ENCODE assay signal across 9 mouse cellular contexts in genomic region chr6:39493129-39493714, GRCm38 (mm10).
A peak's percentile ranks its signal among the peaks of the same experiment; 100 is the strongest.
DNase-seq lines count a peak whose midpoint lies in the region; ATAC-seq lines count a peak whose summit lies in the region.
"Had no signal": no experiment of that assay in that cellular context is flagged by ENCODE, and none has a peak within 500 bp of the region (broad histone marks: within the 10 kb centered on the region; RNA-seq: fewer than 3 reads in every experiment).

No protein-coding gene starts in this region.

- no peak overlapping the region for H3K4me2 ChIP-seq in liver, embryonic 13.5 days
- no peak overlapping the region for H3K4me2 ChIP-seq in liver, embryonic 11.5 days
- no peak overlapping the region for H3K4me2 ChIP-seq in kidney, embryonic 14.5 days (replicated peaks; ENCODE audit: low read depth, low read length)
- H3K4me2 ChIP-seq: heart, embryonic 15.5 days had no signal

- WGBS in liver, embryonic 13.5 days (ENCODE audit: insufficient replicate concordance) = 71% methylated on average over 12 of the region's 12 CpGs
- 74% methylated on average over 12 of the region's 12 CpGs for WGBS in liver, embryonic 11.5 days
- WGBS in kidney, embryonic 14.5 days = 89% methylated on average over 12 of the region's 12 CpGs

- no peak overlapping the region for H3K4me3 ChIP-seq in liver, embryonic 13.5 days (replicated peaks)
- H3K4me3 ChIP-seq in liver, embryonic 11.5 days (ENCODE audit: low read depth, low read length) = no peak overlapping the region
- no peak overlapping the region for H3K4me3 ChIP-seq in kidney, embryonic 14.5 days (ENCODE audit: low read length)
- H3K4me3 ChIP-seq: heart, embryonic 15.5 days had no signal

- no peaks in the 10 kb centered on the region for H3K9me3 ChIP-seq in liver, embryonic 13.5 days (replicated peaks)
- H3K9me3 ChIP-seq in liver, embryonic 11.5 days (ENCODE audit: control insufficient read depth, low read length) = no peaks in the 10 kb centered on the region
- no peaks in the 10 kb centered on the region for H3K9me3 ChIP-seq in kidney, embryonic 14.5 days (ENCODE audit: control insufficient read depth, low read length)
- H3K9me3 ChIP-seq: heart, embryonic 15.5 days had no signal

- no peaks in the 10 kb centered on the region for H3K4me1 ChIP-seq in liver, embryonic 13.5 days (replicated peaks)
- no peaks in the 10 kb centered on the region for H3K4me1 ChIP-seq in liver, embryonic 11.5 days (replicated peaks; ENCODE audit: control insufficient read depth, insufficient read depth, low read length)
- H3K4me1 ChIP-seq in kidney, embryonic 14.5 days (ENCODE audit: control insufficient read depth, insufficient read depth, low read length) = no peaks in the 10 kb centered on the region

- H3K27me3 ChIP-seq in liver, embryonic 13.5 days = no peaks in the 10 kb centered on the region
- H3K27me3 ChIP-seq in liver, embryonic 11.5 days (replicated peaks; ENCODE audit: control insufficient read depth, insufficient read depth, low read length) = no peaks in the 10 kb centered on the region
- H3K27me3 ChIP-seq in kidney, embryonic 14.5 days (ENCODE audit: control insufficient read depth, insufficient read depth, low read length) = no peaks in the 10 kb centered on the region
- H3K27me3 ChIP-seq: heart, embryonic 15.5 days had no signal

- H3K36me3 ChIP-seq in liver, embryonic 13.5 days = no peaks in the 10 kb centered on the region
- no peaks in the 10 kb centered on the region; the same call in 1 of the 2 replicates for H3K36me3 ChIP-seq in liver, embryonic 11.5 days (ENCODE audit: control insufficient read depth, insufficient read depth, low read length)
- H3K36me3 ChIP-seq in kidney, embryonic 14.5 days (ENCODE audit: control insufficient read depth, insufficient read depth, low read length) = peaks cover 68% of the 10 kb centered on the region

- H3K27ac ChIP-seq in liver, embryonic 13.5 days = no peak overlapping the region
- no peak overlapping the region for H3K27ac ChIP-seq in liver, embryonic 11.5 days (ENCODE audit: low read depth, low read length)
- no peak overlapping the region for H3K27ac ChIP-seq in kidney, embryonic 14.5 days (ENCODE audit: low read depth, low read length)
- H3K27ac ChIP-seq: heart, embryonic 15.5 days had no signal

- no peak for DNase-seq in liver, embryonic 13.5 days
- no peak for DNase-seq in liver, embryonic 11.5 days (ENCODE audit: low spot score)
- peak; percentile 18 for DNase-seq in adrenal gland, postnatal 25 days
- peak; percentile 23 for DNase-seq in gastrocnemius, postnatal 14 days
- peak; percentile 77 to 80 for DNase-seq in layer of hippocampus, adult 8-10 months (ENCODE audit: low spot score in 2 of 2)
- DNase-seq in embryo, embryonic 11 days = no peak

- 0 out of 2 replicates have a peak, but pooled peaks have one; percentile 15 for ATAC-seq in liver, embryonic 13.5 days (ENCODE audit: low read depth)
- ATAC-seq in liver, embryonic 11.5 days (replicated peaks; ENCODE audit: low FRiP score) = no peak
- ATAC-seq in megakaryocyte progenitor cell, adult 5-6 weeks (replicated peaks; ENCODE audit: poor library complexity) = peak; percentile 75
- no peak for ATAC-seq in kidney, embryonic 14.5 days (ENCODE audit: low FRiP score, low TSS enrichment)

- intact Hi-C loops in gastrocnemius, postnatal 14 days (cut with DNase I; ENCODE audit: low total_unique reads) = no loop called here

- H3K9ac ChIP-seq in liver, embryonic 13.5 days = no peak overlapping the region
- H3K9ac ChIP-seq in liver, embryonic 11.5 days (ENCODE audit: low read depth, low read length) = no peak overlapping the region
- no peak overlapping the region for H3K9ac ChIP-seq in kidney, embryonic 14.5 days (ENCODE audit: low read depth, low read length)
- H3K9ac ChIP-seq: heart, embryonic 15.5 days had no signal

Comparison
In these comparisons a context has a peak if more than half of its experiments do, and no peak if none do; other contexts are left out.
1. ATAC-seq: peak in liver, embryonic 13.5 days (single experiment) and megakaryocyte progenitor cell, adult 5-6 weeks (single experiment); none in liver, embryonic 11.5 days (single experiment) and kidney, embryonic 14.5 days (single experiment).
2. DNase-seq: peak in adrenal gland, postnatal 25 days (single experiment), gastrocnemius, postnatal 14 days (single experiment) and layer of hippocampus, adult 8-10 months (2 of 2); none in liver, embryonic 13.5 days (single experiment), liver, embryonic 11.5 days (single experiment) and embryo, embryonic 11 days (single experiment).